In genomic region chr1:36069291-36069771, GRCm38 (mm10) we compare ENCODE assay signal across 8 mouse cellular contexts. TPM values are rescaled to one million over a fixed set of nuclear protein-coding genes. Genes with fewer than 3 reads are reported as not detected.
DNase-seq lines count a peak whose midpoint lies in the region; ATAC-seq lines count a peak whose summit lies in the region.

No protein-coding gene starts in this region.

- H3K27me3 ChIP-seq in limb, embryonic 10.5 days (ENCODE audit: low read depth, poor library complexity, severe bottlenecking) = peaks cover 33% of the 10 kb centered on the region
- no peaks in the 10 kb centered on the region for H3K27me3 ChIP-seq in midbrain, embryonic 14.5 days (ENCODE audit: control insufficient read depth, insufficient read depth, low read length)

- DNase-seq in layer of hippocampus, postnatal 10 days (ENCODE audit: low spot score in 2 of 2) = peak; percentile 12 to 23
- no peak for DNase-seq in layer of hippocampus, adult 18-20 months (ENCODE audit: low spot score in 2 of 2)
- peak; percentile 47 for DNase-seq in cerebellum, adult 8-10 months
- peak; percentile 14 for DNase-seq in heart, postnatal 4 days
- DNase-seq in limb, embryonic 10.5 days (ENCODE audit: low spot score) = peak; percentile 37
- DNase-seq in midbrain, embryonic 14.5 days = peak; percentile 44
- peak; percentile 71 for DNase-seq in thymus, postnatal 4 days
- no peak for DNase-seq in embryo, embryonic 10 days (ENCODE audit: low spot score)

- peak overlapping the region; percentile 62 for H3K4me3 ChIP-seq in limb, embryonic 10.5 days
- H3K4me3 ChIP-seq in midbrain, embryonic 14.5 days (replicated peaks; ENCODE audit: low read depth, low read length) = peak overlapping the region; percentile 87

- H3K4me1 ChIP-seq in limb, embryonic 10.5 days = peaks cover 67% of the 10 kb centered on the region
- H3K4me1 ChIP-seq in midbrain, embryonic 14.5 days (ENCODE audit: control insufficient read depth, insufficient read depth, low read length) = peaks cover 50% of the 10 kb centered on the region

- H3K9me3 ChIP-seq in limb, embryonic 10.5 days (replicated peaks) = no peaks in the 10 kb centered on the region
- H3K9me3 ChIP-seq in midbrain, embryonic 14.5 days (ENCODE audit: control insufficient read depth, low read length) = no peaks in the 10 kb centered on the region

- H3K4me2 ChIP-seq in midbrain, embryonic 14.5 days (ENCODE audit: low read length) = peak overlapping the region; percentile 96

- 0 out of 2 replicates have a peak, but pooled peaks cover 7% of the 10 kb centered on the region for H3K36me3 ChIP-seq in limb, embryonic 10.5 days
- H3K36me3 ChIP-seq in midbrain, embryonic 14.5 days (ENCODE audit: control insufficient read depth, insufficient read depth, low read length) = no peaks in the 10 kb centered on the region

- WGBS in limb, embryonic 10.5 days = 4% methylated on average over 13 of the region's 13 CpGs
- 1% methylated on average over 13 of the region's 13 CpGs for WGBS in midbrain, embryonic 14.5 days

- peak overlapping the region; percentile 80 for H3K9ac ChIP-seq in midbrain, embryonic 14.5 days (replicated peaks; ENCODE audit: low read length)

- 0 out of 2 replicates have a peak overlapping the region, but pooled peaks have one; percentile 1 for H3K27ac ChIP-seq in limb, embryonic 10.5 days
- H3K27ac ChIP-seq in midbrain, embryonic 14.5 days (replicated peaks; ENCODE audit: low read depth, low read length) = peak overlapping the region; percentile 87

- ATAC-seq in midbrain, embryonic 14.5 days (ENCODE audit: low FRiP score, low TSS enrichment) = no peak

RNA-seq across cellular contexts. Expression of gene Hs6st1, which starts 1.1 kb away (rescaled TPM):
- 10 to 100 TPM; 52.2 to 52.9 TPM for total RNA-seq in layer of hippocampus, postnatal 10 days (2021)
- total RNA-seq in layer of hippocampus, adult 18-20 months (2021) = 10 to 100 TPM; 38.6 to 39.5 TPM
- total RNA-seq in heart, postnatal 4 days (2021) = 10 to 100 TPM; 30.0 to 33.3 TPM
- polyA plus RNA-seq in limb, embryonic 10.5 days (2016; fragmentation: Nextera tagmentation; extraction: Ambion mirVana) = 3.0 and 3.6 TPM in 2 replicates
- 18.2 and 18.5 TPM in 2 replicates for polyA plus RNA-seq in midbrain, embryonic 14.5 days (2014; fragmentation: Nextera tagmentation; extraction: Ambion mirVana)

Comparison
In these comparisons a context has a peak if more than half of its experiments do, and no peak if none do; other contexts are left out.
1. DNase-seq: peak in layer of hippocampus, postnatal 10 days (2 of 2), cerebellum, adult 8-10 months (single experiment), heart, postnatal 4 days (single experiment), limb, embryonic 10.5 days (single experiment), midbrain, embryonic 14.5 days (single experiment) and thymus, postnatal 4 days (single experiment); none in layer of hippocampus, adult 18-20 months (0 of 2) and embryo, embryonic 10 days (single experiment).